Mouse (Mus musculus): Measurements from ENCODE around the gene Card11. TPM values are rescaled to one million over a fixed set of nuclear protein-coding genes. Genes with fewer than 3 reads are reported as not detected.

The Card11 gene
- polyA plus RNA-seq, 1 experiment from 2014 or later, result 0.17 TPM

DNA sequence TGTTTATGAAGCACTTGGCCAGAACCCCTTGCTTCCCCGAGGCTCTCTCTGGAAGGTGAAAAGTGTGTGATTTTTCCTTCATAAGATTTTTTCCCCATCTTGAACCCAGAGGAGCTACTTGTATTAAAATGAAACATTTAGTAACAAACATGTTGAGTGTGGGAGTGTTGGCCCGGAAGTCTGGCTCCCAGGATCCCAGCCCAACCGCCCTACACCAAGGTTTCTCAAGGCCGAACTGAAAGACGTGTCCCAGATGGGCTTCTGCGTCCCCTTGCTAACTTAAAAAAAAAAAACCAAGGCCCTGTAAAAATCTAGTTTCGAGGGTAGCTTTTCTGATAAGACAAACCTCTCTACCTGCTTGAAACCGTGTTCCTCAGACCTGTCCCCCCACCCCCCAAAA lies 172.5 kb downstream of the Card11 start:
- Histone ChIP-seq H3K27me3 (no peaks in the 10 kb centered on the region), H3K4me3 (peak overlapping the region; percentile 66), H3K36me3 (peaks cover 11% of the 10 kb centered on the region), H3K9ac (peak overlapping the region; percentile 52), H3K4me1 (replicated peaks) (peaks cover 44% of the 10 kb centered on the region), H3K27ac (no peak overlapping the region), H3K9me3 (no peaks in the 10 kb centered on the region), H3K4me2 (peak overlapping the region; percentile 92)
- 80% methylated on average over 8 of the region's 8 CpGs for WGBS
- no peak for ATAC-seq (ENCODE audit: low FRiP score)

DNA sequence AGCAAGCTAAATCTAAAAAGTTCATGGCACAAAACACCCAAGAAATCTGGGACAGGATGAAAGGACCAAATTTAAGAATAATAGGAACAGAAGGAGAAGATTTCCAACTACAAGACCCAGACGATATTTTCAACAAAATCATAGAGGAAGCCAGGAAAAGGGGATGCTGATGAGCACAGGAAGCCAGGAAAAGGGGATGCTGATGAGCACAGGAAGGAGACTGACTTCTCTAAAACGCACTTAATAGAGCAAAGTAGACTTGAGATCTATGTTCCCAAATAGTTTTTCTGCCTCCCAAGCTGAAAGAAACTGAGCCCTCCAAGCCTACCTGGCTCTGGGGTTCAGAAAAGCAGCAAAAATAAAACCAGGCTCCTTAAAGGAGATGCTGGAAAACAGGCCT lies 173.0 kb downstream of the Card11 start:
- Histone ChIP-seq H3K9me3 (no peaks in the 10 kb centered on the region), H3K4me3 (no peak overlapping the region), H3K27me3 (no peaks in the 10 kb centered on the region), H3K4me2 (peak overlapping the region; percentile 92), H3K4me1 (replicated peaks) (peaks cover 46% of the 10 kb centered on the region), H3K9ac (peak overlapping the region; percentile 52; the same call in 1 of the 2 replicates), H3K27ac (no peak overlapping the region), H3K36me3 (peaks cover 11% of the 10 kb centered on the region)
- ATAC-seq (ENCODE audit: low FRiP score), result no peak
- WGBS, result 69% methylated on average over 2 of the region's 2 CpGs

DNA sequence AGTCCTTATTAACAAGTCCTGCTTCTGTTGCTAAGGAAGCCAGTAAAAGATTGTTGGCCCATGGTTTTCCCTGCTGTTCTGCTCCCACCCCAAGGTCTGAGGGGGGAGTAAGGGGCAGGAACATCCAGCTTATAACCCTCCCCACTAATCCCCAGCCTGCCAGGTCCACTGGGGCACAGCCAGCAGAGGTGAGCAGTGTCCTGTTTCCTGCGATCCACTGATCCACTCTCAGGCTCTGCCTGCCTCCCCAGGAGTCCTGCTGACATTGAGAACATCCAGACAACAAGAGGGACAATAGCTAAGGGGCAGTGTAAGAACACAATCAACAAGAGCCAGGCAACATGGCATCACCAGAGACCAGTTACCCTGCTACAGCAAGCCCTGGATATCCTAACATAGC lies 173.6 kb downstream of the Card11 start:
- no peak for ATAC-seq (ENCODE audit: low FRiP score)
- 29% methylated on average over 1 of the region's 1 CpGs for WGBS

DNA sequence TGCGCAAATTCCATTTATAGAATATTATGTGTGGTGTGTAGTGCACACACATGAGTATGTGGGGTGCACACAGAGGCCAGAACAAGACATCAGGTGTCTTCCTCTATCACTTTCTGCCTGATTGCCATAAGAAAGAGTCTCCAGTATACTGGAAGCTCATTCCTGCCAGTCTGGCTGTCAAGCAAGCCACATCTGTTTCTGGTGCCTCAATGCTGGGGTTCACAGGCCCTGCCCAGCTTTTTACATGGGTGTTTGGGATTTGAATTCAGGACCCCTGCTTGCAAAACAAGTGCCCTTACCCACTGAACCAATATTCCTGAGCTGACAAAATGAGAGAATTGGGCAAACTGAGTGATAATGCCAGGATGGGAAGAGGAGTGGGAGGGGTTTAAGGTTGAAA lies 174.3 kb downstream of the Card11 start:
- no peak for ATAC-seq (ENCODE audit: low FRiP score)
- Histone ChIP-seq H3K4me1 (replicated peaks) (peaks cover 51% of the 10 kb centered on the region), H3K9me3 (no peaks in the 10 kb centered on the region), H3K27ac (0 out of 2 replicates have a peak overlapping the region, but pooled peaks have one; percentile 4), H3K27me3 (no peaks in the 10 kb centered on the region), H3K4me2 (no peak overlapping the region), H3K36me3 (peaks cover 11% of the 10 kb centered on the region), H3K4me3 (no peak overlapping the region), H3K9ac (no peak overlapping the region)
- 100% methylated on average over 1 of the region's 1 CpGs for WGBS

More for the DNA sequence above, 173.6 kb downstream of the Card11 start:
- Histone ChIP-seq H3K9me3 (no peaks in the 10 kb centered on the region), H3K4me2 (peak overlapping the region; percentile 92), H3K4me3 (no peak overlapping the region), H3K27ac (no peak overlapping the region; the same call in 1 of the 2 replicates), H3K36me3 (peaks cover 11% of the 10 kb centered on the region), H3K4me1 (replicated peaks) (peaks cover 51% of the 10 kb centered on the region), H3K27me3 (no peaks in the 10 kb centered on the region), H3K9ac (peak overlapping the region; percentile 52; the same call in 1 of the 2 replicates)

DNA sequence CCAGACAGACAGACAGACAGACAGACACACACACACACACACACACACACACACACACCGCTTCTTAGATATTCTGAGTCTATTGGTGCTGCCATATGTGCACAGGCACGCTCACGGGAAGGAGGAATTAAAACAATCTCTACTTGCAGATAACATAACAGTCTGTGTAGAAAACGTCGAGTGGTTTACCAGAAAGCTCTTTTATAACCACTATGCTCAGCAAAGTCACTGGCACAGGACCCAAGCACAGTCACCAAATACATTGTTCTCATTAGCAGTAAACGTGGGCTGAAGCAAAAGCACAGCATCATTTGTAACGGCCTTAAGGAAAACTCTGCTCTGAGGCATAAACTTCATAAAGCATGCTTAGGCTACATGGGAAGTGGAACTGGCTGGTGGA lies 176.3 kb downstream of the Card11 start:
- H3K4me1 ChIP-seq (replicated peaks), result peaks cover 56% of the 10 kb centered on the region

DNA sequence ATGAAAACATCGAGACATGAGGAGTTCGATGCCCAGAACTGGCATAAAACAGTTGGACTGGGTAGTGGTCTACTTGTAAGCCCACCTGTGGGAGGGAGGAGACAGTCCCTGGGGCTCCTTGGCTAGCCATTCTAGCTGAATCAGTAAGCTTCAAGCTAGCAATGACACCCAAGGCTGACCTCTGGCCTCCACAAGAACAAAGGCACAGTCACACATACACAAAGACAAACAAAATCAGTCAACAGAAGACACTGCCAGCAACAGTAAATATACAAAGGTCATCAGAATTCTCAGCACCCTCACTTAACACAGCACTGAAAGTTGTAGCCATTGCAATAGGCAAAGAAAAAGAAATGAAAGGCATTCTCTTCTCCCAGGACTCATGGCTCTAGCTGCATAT lies 177.0 kb downstream of the Card11 start:
- H3K4me2 ChIP-seq, result no peak overlapping the region
- ATAC-seq (ENCODE audit: low FRiP score), result no peak
- no peaks in the 10 kb centered on the region for H3K9me3 ChIP-seq
- H3K4me1 ChIP-seq (replicated peaks), result peaks cover 56% of the 10 kb centered on the region
- H3K27me3 ChIP-seq, result no peaks in the 10 kb centered on the region
- H3K9ac ChIP-seq, result no peak overlapping the region
- H3K4me3 ChIP-seq, result no peak overlapping the region
- 90% methylated on average over 2 of the region's 2 CpGs for WGBS
- no peak overlapping the region for H3K27ac ChIP-seq
- peaks cover 11% of the 10 kb centered on the region for H3K36me3 ChIP-seq

More for the DNA sequence above, 176.3 kb downstream of the Card11 start:
- WGBS, result 89% methylated on average over 7 of the region's 7 CpGs
- no peak for ATAC-seq (ENCODE audit: low FRiP score)
- Histone ChIP-seq H3K27ac (no peak overlapping the region), H3K4me2 (no peak overlapping the region), H3K9me3 (no peaks in the 10 kb centered on the region), H3K27me3 (no peaks in the 10 kb centered on the region), H3K4me3 (no peak overlapping the region), H3K36me3 (peaks cover 11% of the 10 kb centered on the region), H3K9ac (no peak overlapping the region)

Small RNA genes within 50 kb of the gene (microRNA-seq; reads per million reads assigned to microRNA genes)
- not detected for gene Gm44385

Other genes starting within 250 kb of the Card11 start
- gene Gna12, start 170.2 kb downstream of the Card11 start, polyA plus RNA-seq (2015; fragmentation: Nextera tagmentation; extraction: Ambion mirVana), result 11.9 and 12.1 TPM in 2 replicates
- 1.8 and 1.9 TPM in 2 replicates for gene Sdk1, start 240.9 kb upstream of the Card11 start, polyA plus RNA-seq (2015; fragmentation: Nextera tagmentation; extraction: Ambion mirVana)